ENCODE assay signal across 8 mouse cellular contexts in the genomic region with DNA sequence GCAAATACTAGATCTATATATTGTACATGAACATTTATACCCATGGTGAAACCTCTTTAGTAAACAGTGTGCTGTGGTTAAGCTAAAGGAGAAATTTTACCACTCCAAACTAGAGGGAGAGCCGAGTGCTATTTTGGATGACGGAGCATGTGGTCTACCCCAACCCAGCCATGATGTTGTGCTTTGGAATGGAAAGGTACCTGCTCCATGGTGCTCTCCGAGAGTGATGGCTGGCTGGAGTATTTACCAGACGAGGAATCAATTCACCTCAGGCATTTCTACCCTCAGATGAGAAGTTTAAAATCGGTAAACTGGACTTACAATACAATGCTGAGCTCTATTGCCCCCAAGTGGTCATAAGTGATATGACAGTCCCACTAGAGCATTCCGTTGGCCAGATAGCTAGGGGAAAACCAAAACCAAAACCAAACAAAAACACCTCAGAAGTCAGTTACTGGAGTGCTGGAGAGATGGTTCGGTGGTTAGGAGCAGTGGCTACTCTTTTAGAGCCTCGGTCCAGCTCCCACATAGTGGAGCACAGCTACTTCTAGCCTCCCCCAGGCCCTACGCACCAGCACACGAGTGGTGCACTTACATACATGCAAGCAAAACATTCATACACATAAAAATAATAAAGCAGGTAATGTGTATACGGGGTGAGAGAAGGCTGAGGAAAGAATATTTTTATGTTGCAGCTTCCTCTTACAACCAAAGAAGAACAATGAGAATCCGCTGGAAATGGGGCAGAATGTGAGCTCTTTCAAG.
A peak's percentile ranks its signal among the peaks of the same experiment; 100 is the strongest.
DNase-seq lines count a peak whose midpoint lies in the region; ATAC-seq and TF ChIP-seq lines count a peak whose summit lies in the region.
"Had no signal": no experiment of that assay in that cellular context is flagged by ENCODE, and none has a peak within 500 bp of the region (broad histone marks: within the 10 kb centered on the region; RNA-seq: fewer than 3 reads in every experiment).

No protein-coding gene starts in this region.

- no peak for TF ChIP-seq POLR2A in bone marrow macrophage, adult 2 months (IDR thresholded peaks at IDR 0.05; ENCODE audit: borderline replicate concordance, low read depth, low read length)

- TF ChIP-seq EP300 in liver, postnatal 0 days (IDR thresholded peaks at IDR 0.05; ENCODE audit: low read depth) = no peak

- peak; percentile 34 to 35 for DNase-seq in urinary bladder, postnatal 36 days (ENCODE audit: low spot score in 2 of 2)
- DNase-seq in urinary bladder, postnatal 4 days (ENCODE audit: low spot score in 2 of 2) = no peak
- DNase-seq in kidney, adult 8-10 months = peak; percentile 41 to 58
- DNase-seq in liver, postnatal 0 days = peak; percentile 40

- no peaks in the 10 kb centered on the region for H3K9me3 ChIP-seq in liver, postnatal 0 days (ENCODE audit: low read length)
- H3K9me3 ChIP-seq: heart, embryonic 13.5 days had no signal

- no peaks in the 10 kb centered on the region for H3K36me3 ChIP-seq in liver, postnatal 0 days (replicated peaks; ENCODE audit: insufficient read depth, low read length)

- peak overlapping the region; percentile 27; the same call in 1 of the 2 replicates for H3K4me3 ChIP-seq in bone marrow macrophage, adult 2 months (ENCODE audit: insufficient read depth, low read length)
- no peak overlapping the region for H3K4me3 ChIP-seq in liver, postnatal 0 days (ENCODE audit: low read depth, low read length)
- H3K4me3 ChIP-seq: heart, embryonic 13.5 days had no signal

- 43% methylated on average over 12 of the region's 12 CpGs for WGBS in liver, postnatal 0 days (ENCODE audit: insufficient replicate concordance)

- peak; percentile 33 for TF ChIP-seq CTCF in bone marrow macrophage, adult 2 months (IDR thresholded peaks at IDR 0.05; ENCODE audit: low read depth, low read length)
- TF ChIP-seq CTCF in liver, postnatal 0 days (IDR thresholded peaks at IDR 0.05; ENCODE audit: low read depth) = peak; percentile 85

- H3K4me1 ChIP-seq in bone marrow macrophage, adult 2 months (ENCODE audit: control insufficient read depth, insufficient read depth, low read length) = peaks cover 7% of the 10 kb centered on the region
- peaks cover 1% of the 10 kb centered on the region; the same call in 1 of the 2 replicates for H3K4me1 ChIP-seq in liver, postnatal 0 days (ENCODE audit: insufficient read depth)

- peak overlapping the region; percentile 14; the same call in 1 of the 2 replicates for H3K4me2 ChIP-seq in liver, postnatal 0 days (ENCODE audit: low read depth, low read length)
- H3K4me2 ChIP-seq: heart, embryonic 13.5 days had no signal

- no peaks in the 10 kb centered on the region for H3K27me3 ChIP-seq in liver, postnatal 0 days (ENCODE audit: insufficient read depth, low read length)
- H3K27me3 ChIP-seq: heart, embryonic 13.5 days had no signal

- H3K9ac ChIP-seq in liver, postnatal 0 days (replicated peaks) = no peak overlapping the region
- H3K9ac ChIP-seq: heart, embryonic 13.5 days had no signal

- H3K27ac ChIP-seq in bone marrow macrophage, adult 2 months (ENCODE audit: insufficient read depth, low read depth, low read length) = no peak overlapping the region
- no peak overlapping the region for H3K27ac ChIP-seq in liver, postnatal 0 days (ENCODE audit: low read depth)
- H3K27ac ChIP-seq: heart, embryonic 13.5 days had no signal

- peak; percentile 85 for ATAC-seq in erythroblast, adult 5-6 weeks (replicated peaks; ENCODE audit: low FRiP score, poor library complexity, severe bottlenecking)
- ATAC-seq in liver, postnatal 0 days = 0 out of 2 replicates have a peak, but pooled peaks have one; percentile 21
- ATAC-seq in neutrophil, adult 5-6 weeks (ENCODE audit: extremely low read depth, insufficient number of reproducible peaks, low FRiP score, poor library complexity, severe bottlenecking) = peak; percentile 62; the same call in 1 of the 2 replicates

Comparison
In these comparisons a context has a peak if more than half of its experiments do, and no peak if none do; other contexts are left out.
1. DNase-seq: peak in urinary bladder, postnatal 36 days (2 of 2), kidney, adult 8-10 months (2 of 2) and liver, postnatal 0 days (single experiment); none in urinary bladder, postnatal 4 days (0 of 2).
2. ATAC-seq: peak in every context shown above with its lines; median percentile 85 in erythroblast, adult 5-6 weeks; 62 in neutrophil, adult 5-6 weeks; 21 in liver, postnatal 0 days.